ENCODE assay signal across 8 mouse cellular contexts in the genomic region with DNA sequence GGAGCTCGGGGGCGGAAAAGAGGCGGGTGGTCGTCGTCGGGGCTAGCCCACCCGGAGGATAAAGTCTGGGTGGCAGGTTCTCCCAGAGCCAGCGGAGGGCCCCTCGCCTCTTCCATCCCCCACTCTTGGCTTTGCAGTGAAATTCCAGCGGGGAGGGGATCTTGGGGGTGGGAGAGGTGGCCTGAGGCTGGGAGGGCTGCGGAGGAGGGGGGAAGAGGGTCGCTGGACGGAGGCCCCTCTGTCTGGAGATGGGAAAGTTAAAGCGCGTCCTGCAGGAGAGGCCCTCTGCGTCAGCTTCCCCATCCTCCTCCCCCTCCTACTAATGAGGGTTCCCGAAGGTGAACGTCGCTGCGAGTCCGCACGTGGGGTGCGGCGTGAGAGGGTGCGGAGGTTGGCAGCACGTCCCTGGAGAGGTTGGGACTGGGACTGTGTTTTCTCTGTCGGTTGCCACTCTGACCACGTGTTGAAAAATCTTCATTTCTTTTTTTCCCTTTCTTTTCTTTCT. TPM values are rescaled to one million over a fixed set of nuclear protein-coding genes. Genes with fewer than 3 reads are reported as not detected.
A peak's percentile ranks its signal among the peaks of the same experiment; 100 is the strongest.
DNase-seq lines count a peak whose midpoint lies in the region; ATAC-seq lines count a peak whose summit lies in the region.

No protein-coding gene starts in this region.

- peak overlapping the region; percentile 91 for H3K27ac ChIP-seq in forebrain, embryonic 11.5 days (ENCODE audit: low read depth, low read length)
- no peak overlapping the region for H3K27ac ChIP-seq in hindbrain, embryonic 15.5 days (replicated peaks)
- no peak overlapping the region for H3K27ac ChIP-seq in liver, embryonic 13.5 days
- H3K27ac ChIP-seq in neural tube, embryonic 15.5 days (replicated peaks), result no peak overlapping the region

- WGBS in forebrain, embryonic 11.5 days, result 0% methylated on average over 27 of the region's 28 CpGs
- WGBS in hindbrain, embryonic 15.5 days, result under 1% methylated on average over 28 of the region's 28 CpGs
- WGBS in liver, embryonic 13.5 days (ENCODE audit: insufficient replicate concordance), result under 1% methylated on average over 28 of the region's 28 CpGs
- WGBS in neural tube, embryonic 15.5 days, result under 1% methylated on average over 27 of the region's 28 CpGs

- H3K9ac ChIP-seq in forebrain, embryonic 11.5 days (ENCODE audit: low read length), result peak overlapping the region; percentile 32
- H3K9ac ChIP-seq in hindbrain, embryonic 15.5 days, result no peak overlapping the region
- peak overlapping the region; percentile 46; the same call in 1 of the 2 replicates for H3K9ac ChIP-seq in liver, embryonic 13.5 days
- H3K9ac ChIP-seq in neural tube, embryonic 15.5 days (replicated peaks), result no peak overlapping the region

- DNase-seq in thymus, postnatal 14 days, result peak; percentile 36
- DNase-seq in thymus, adult 18-20 months, result no peak
- peak; percentile 89 for DNase-seq in forebrain, embryonic 11.5 days (ENCODE audit: low spot score)
- DNase-seq in liver, embryonic 13.5 days, result no peak
- DNase-seq in left cerebral cortex, adult 9 months (ENCODE audit: low spot score in 2 of 2), result no peak
- no peak for DNase-seq in gastrocnemius, postnatal 36 days

- peak overlapping the region; percentile 86 for H3K4me3 ChIP-seq in forebrain, embryonic 11.5 days (ENCODE audit: low read depth, low read length)
- H3K4me3 ChIP-seq in hindbrain, embryonic 15.5 days, result peak overlapping the region; percentile 49
- H3K4me3 ChIP-seq in liver, embryonic 13.5 days (replicated peaks), result peak overlapping the region; percentile 67
- peak overlapping the region; percentile 48 for H3K4me3 ChIP-seq in neural tube, embryonic 15.5 days (replicated peaks)

- no peaks in the 10 kb centered on the region for H3K9me3 ChIP-seq in forebrain, embryonic 11.5 days (ENCODE audit: control insufficient read depth, low read length)
- no peaks in the 10 kb centered on the region for H3K9me3 ChIP-seq in hindbrain, embryonic 15.5 days
- no peaks in the 10 kb centered on the region for H3K9me3 ChIP-seq in liver, embryonic 13.5 days (replicated peaks)
- H3K9me3 ChIP-seq in neural tube, embryonic 15.5 days (replicated peaks), result no peaks in the 10 kb centered on the region

- peak; percentile 12 for ATAC-seq in forebrain, embryonic 11.5 days (replicated peaks; ENCODE audit: low FRiP score)
- ATAC-seq in hindbrain, embryonic 15.5 days (ENCODE audit: low FRiP score, low read depth), result no peak
- ATAC-seq in liver, embryonic 13.5 days (ENCODE audit: low read depth), result no peak
- no peak for ATAC-seq in neural tube, embryonic 15.5 days (ENCODE audit: low FRiP score)

- H3K4me1 ChIP-seq in forebrain, embryonic 11.5 days (replicated peaks; ENCODE audit: control insufficient read depth, insufficient read depth, low read length), result peaks cover 29% of the 10 kb centered on the region
- H3K4me1 ChIP-seq in hindbrain, embryonic 15.5 days (replicated peaks), result peaks cover 67% of the 10 kb centered on the region
- H3K4me1 ChIP-seq in liver, embryonic 13.5 days (replicated peaks), result peaks cover 70% of the 10 kb centered on the region
- peaks cover 74% of the 10 kb centered on the region for H3K4me1 ChIP-seq in neural tube, embryonic 15.5 days

- peak overlapping the region; percentile 82 for H3K4me2 ChIP-seq in forebrain, embryonic 11.5 days (ENCODE audit: low read depth, low read length, severe bottlenecking)
- H3K4me2 ChIP-seq in hindbrain, embryonic 15.5 days, result peak overlapping the region; percentile 83
- H3K4me2 ChIP-seq in liver, embryonic 13.5 days, result peak overlapping the region; percentile 86
- peak overlapping the region; percentile 89 for H3K4me2 ChIP-seq in neural tube, embryonic 15.5 days

- peaks cover 19% of the 10 kb centered on the region for H3K27me3 ChIP-seq in forebrain, embryonic 11.5 days (ENCODE audit: control insufficient read depth, insufficient read depth, low read length)
- peaks cover 65% of the 10 kb centered on the region for H3K27me3 ChIP-seq in hindbrain, embryonic 15.5 days
- H3K27me3 ChIP-seq in liver, embryonic 13.5 days, result peaks cover 96% of the 10 kb centered on the region
- H3K27me3 ChIP-seq in neural tube, embryonic 15.5 days (replicated peaks), result peaks cover 66% of the 10 kb centered on the region

- intact Hi-C loops in gastrocnemius, postnatal 36 days (cut with DNase I), result no loop called here

- no peaks in the 10 kb centered on the region for H3K36me3 ChIP-seq in forebrain, embryonic 11.5 days (ENCODE audit: control insufficient read depth, insufficient read depth, low read length)
- H3K36me3 ChIP-seq in hindbrain, embryonic 15.5 days, result no peaks in the 10 kb centered on the region
- no peaks in the 10 kb centered on the region for H3K36me3 ChIP-seq in liver, embryonic 13.5 days
- H3K36me3 ChIP-seq in neural tube, embryonic 15.5 days, result no peaks in the 10 kb centered on the region

RNA-seq across cellular contexts. Expression of a gene that starts 1.4 kb away (rescaled TPM):
- 1,258 and 1,292 TPM in 2 replicates for polyA plus RNA-seq in forebrain, embryonic 11.5 days (2014; fragmentation: Nextera tagmentation; extraction: Ambion mirVana)
- polyA plus RNA-seq in hindbrain, embryonic 15.5 days (2015; fragmentation: Nextera tagmentation; extraction: Ambion mirVana), result 288 and 507 TPM in 2 replicates
- polyA plus RNA-seq in liver, embryonic 13.5 days (2015; fragmentation: Nextera tagmentation; extraction: Ambion mirVana), result 109 and 129 TPM in 2 replicates
- 155 and 302 TPM in 2 replicates for polyA plus RNA-seq in neural tube, embryonic 15.5 days (2015; fragmentation: Nextera tagmentation; extraction: Ambion mirVana)
- total RNA-seq in gastrocnemius, postnatal 36 days (2021), result 10 to 100 TPM; 15.0 to 16.6 TPM

RNA-seq across cellular contexts. Expression of a gene that starts 44.0 kb away (rescaled TPM):
- polyA plus RNA-seq in forebrain, embryonic 11.5 days (2014; fragmentation: Nextera tagmentation; extraction: Ambion mirVana), result 5.3 and 6.8 TPM in 2 replicates
- 6.1 and 8.5 TPM in 2 replicates for polyA plus RNA-seq in hindbrain, embryonic 15.5 days (2015; fragmentation: Nextera tagmentation; extraction: Ambion mirVana)
- polyA plus RNA-seq in liver, embryonic 13.5 days (2015; fragmentation: Nextera tagmentation; extraction: Ambion mirVana), result 1.0 and 1.4 TPM in 2 replicates
- polyA plus RNA-seq in neural tube, embryonic 15.5 days (2015; fragmentation: Nextera tagmentation; extraction: Ambion mirVana), result 6.3 and 7.3 TPM in 2 replicates
- total RNA-seq in gastrocnemius, postnatal 36 days (2021), result 10 to 100 TPM; 80.9 to 85.1 TPM

Comparison
In these comparisons a context has a peak if more than half of its experiments do, and no peak if none do; other contexts are left out.
1. DNase-seq: peak in thymus, postnatal 14 days (single experiment) and forebrain, embryonic 11.5 days (single experiment); none in thymus, adult 18-20 months (0 of 2), liver, embryonic 13.5 days (single experiment), left cerebral cortex, adult 9 months (0 of 2) and gastrocnemius, postnatal 36 days (0 of 2).
2. H3K9ac ChIP-seq: peak in forebrain, embryonic 11.5 days (single experiment) and liver, embryonic 13.5 days (single experiment); none in hindbrain, embryonic 15.5 days (single experiment) and neural tube, embryonic 15.5 days (single experiment).
3. Peak in every context shown above with its lines, with median percentiles within 50 percentile points of each other: H3K4me2 ChIP-seq and H3K4me3 ChIP-seq.